Mouse (Mus musculus): ENCODE data around the gene Ncapd3. TPM values are rescaled to one million over a fixed set of nuclear protein-coding genes. Genes with fewer than 3 reads are reported as not detected.

Ncapd3 gene
- polyA plus RNA-seq, 1 experiment from 2014 or later, result 25.2 TPM

- Histone ChIP-seq H3K36me3 (peaks cover 69% of the 10 kb centered on the region), H3K27me3 (no peaks in the 10 kb centered on the region), H3K4me2 (replicated peaks) (no peak overlapping the region), H3K9ac (no peak overlapping the region), H3K9me3 (replicated peaks) (no peaks in the 10 kb centered on the region), H3K4me1 (peaks cover 9% of the 10 kb centered on the region), H3K4me3 (replicated peaks) (no peak overlapping the region), H3K27ac (replicated peaks) (no peak overlapping the region)
- WGBS, result 84% methylated on average over 3 of the region's 3 CpGs
- no peak for ATAC-seq (ENCODE audit: insufficient number of reproducible peaks, low FRiP score, low TSS enrichment, low read depth)
Observed at GRCm38 (mm10) chr9:27005231-27005630, 24.7 kb upstream of the Ncapd3 start.

DNA sequence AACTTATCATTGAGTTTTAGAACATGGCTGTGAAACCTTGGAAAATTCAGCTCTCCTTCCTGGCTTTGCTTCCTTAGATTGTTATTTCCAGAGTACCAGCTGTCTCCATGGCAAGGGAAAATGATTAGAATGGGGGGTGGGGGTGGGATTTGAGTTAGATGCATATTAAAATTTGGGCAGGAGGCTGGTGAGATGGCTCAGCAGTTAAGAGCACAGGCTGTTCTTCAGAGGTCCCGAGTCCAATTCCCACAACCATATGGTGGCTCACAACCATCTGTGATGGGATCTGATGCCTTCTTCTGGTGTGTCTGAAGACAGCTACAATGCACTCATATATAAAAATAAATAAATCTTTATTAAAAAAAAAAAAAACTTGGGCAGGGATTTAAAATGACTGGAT is 24.0 kb upstream of the Ncapd3 start:
- 80% methylated on average over 1 of the region's 1 CpGs for WGBS
- Histone ChIP-seq H3K27me3 (no peaks in the 10 kb centered on the region), H3K4me2 (replicated peaks) (no peak overlapping the region), H3K27ac (replicated peaks) (no peak overlapping the region), H3K9ac (no peak overlapping the region), H3K9me3 (replicated peaks) (no peaks in the 10 kb centered on the region), H3K4me1 (peaks cover 2% of the 10 kb centered on the region), H3K4me3 (replicated peaks) (no peak overlapping the region), H3K36me3 (peaks cover 76% of the 10 kb centered on the region)
- ATAC-seq (ENCODE audit: insufficient number of reproducible peaks, low FRiP score, low TSS enrichment, low read depth), result no peak

GRCm38 (mm10) chr9:27006866-27007265 is 23.1 kb upstream of the Ncapd3 start:
- WGBS, result 88% methylated on average over 5 of the region's 5 CpGs
- Histone ChIP-seq H3K4me3 (replicated peaks) (no peak overlapping the region), H3K9me3 (replicated peaks) (no peaks in the 10 kb centered on the region), H3K36me3 (peaks cover 84% of the 10 kb centered on the region), H3K27me3 (no peaks in the 10 kb centered on the region), H3K9ac (no peak overlapping the region), H3K27ac (replicated peaks) (no peak overlapping the region), H3K4me1 (no peaks in the 10 kb centered on the region), H3K4me2 (replicated peaks) (no peak overlapping the region)
- ATAC-seq (ENCODE audit: insufficient number of reproducible peaks, low FRiP score, low TSS enrichment, low read depth), result no peak

DNA sequence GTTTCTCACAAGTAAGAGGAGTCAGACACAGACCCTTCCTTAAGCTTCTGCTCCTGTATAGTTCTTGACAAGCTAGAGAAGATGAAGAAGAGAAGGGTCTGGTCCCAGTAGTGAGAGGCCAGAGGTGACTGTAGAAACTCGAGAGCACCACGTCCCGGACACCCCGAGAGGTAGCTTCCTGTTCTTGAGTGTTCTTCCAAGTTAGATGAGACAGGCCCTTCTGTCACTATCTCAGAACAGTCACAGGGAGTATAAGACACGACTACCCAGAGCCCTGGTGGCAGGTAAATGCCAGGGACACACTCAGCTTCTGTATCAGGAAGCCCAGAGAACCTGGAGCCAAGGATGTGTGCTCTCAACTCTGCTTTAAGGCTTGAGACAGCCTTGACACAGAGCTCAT is 20.7 kb upstream of the Ncapd3 start:
- Histone ChIP-seq H3K36me3 (peaks cover 95% of the 10 kb centered on the region), H3K27me3 (no peaks in the 10 kb centered on the region), H3K9ac (no peak overlapping the region), H3K4me1 (no peaks in the 10 kb centered on the region), H3K9me3 (replicated peaks) (no peaks in the 10 kb centered on the region), H3K4me3 (replicated peaks) (no peak overlapping the region), H3K27ac (replicated peaks) (no peak overlapping the region), H3K4me2 (replicated peaks) (no peak overlapping the region)
- ATAC-seq (ENCODE audit: insufficient number of reproducible peaks, low FRiP score, low TSS enrichment, low read depth), result no peak
- 78% methylated on average over 5 of the region's 5 CpGs for WGBS

GRCm38 (mm10) chr9:27011572-27011971 is 18.4 kb upstream of the Ncapd3 start:
- no peak for ATAC-seq (ENCODE audit: insufficient number of reproducible peaks, low FRiP score, low TSS enrichment, low read depth)
- H3K4me3 ChIP-seq (replicated peaks), result no peak overlapping the region
- no peak overlapping the region for H3K4me2 ChIP-seq (replicated peaks)
- no peaks in the 10 kb centered on the region for H3K4me1 ChIP-seq
- no peaks in the 10 kb centered on the region for H3K27me3 ChIP-seq
- 88% methylated on average over 4 of the region's 4 CpGs for WGBS
- no peak overlapping the region for H3K9ac ChIP-seq
- no peaks in the 10 kb centered on the region for H3K9me3 ChIP-seq (replicated peaks)
- peaks cover 92% of the 10 kb centered on the region for H3K36me3 ChIP-seq
- no peak overlapping the region for H3K27ac ChIP-seq (replicated peaks)

GRCm38 (mm10) chr9:27018961-27019360 is 11.0 kb upstream of the Ncapd3 start:
- no peak for ATAC-seq (ENCODE audit: insufficient number of reproducible peaks, low FRiP score, low TSS enrichment, low read depth)
- peaks cover 43% of the 10 kb centered on the region for H3K36me3 ChIP-seq
- H3K27ac ChIP-seq (replicated peaks), result no peak overlapping the region
- no peaks in the 10 kb centered on the region for H3K27me3 ChIP-seq
- no peak overlapping the region for H3K4me3 ChIP-seq (replicated peaks)
- 92% methylated on average over 10 of the region's 10 CpGs for WGBS
- H3K9ac ChIP-seq, result no peak overlapping the region
- H3K4me2 ChIP-seq (replicated peaks), result no peak overlapping the region
- H3K4me1 ChIP-seq, result no peaks in the 10 kb centered on the region
- H3K9me3 ChIP-seq (replicated peaks), result no peaks in the 10 kb centered on the region

GRCm38 (mm10) chr9:27023681-27024080 is 6.3 kb upstream of the Ncapd3 start:
- Histone ChIP-seq H3K4me1 (peaks cover 24% of the 10 kb centered on the region), H3K4me3 (replicated peaks) (no peak overlapping the region), H3K9ac (no peak overlapping the region), H3K36me3 (peaks cover 6% of the 10 kb centered on the region; the same call in 1 of the 2 replicates), H3K27me3 (no peaks in the 10 kb centered on the region), H3K27ac (replicated peaks) (no peak overlapping the region), H3K9me3 (replicated peaks) (no peaks in the 10 kb centered on the region), H3K4me2 (replicated peaks) (no peak overlapping the region)
- WGBS, result 78% methylated on average over 4 of the region's 4 CpGs
- ATAC-seq (ENCODE audit: insufficient number of reproducible peaks, low FRiP score, low TSS enrichment, low read depth), result no peak

- 43% methylated on average over 1 of the region's 1 CpGs for WGBS
- Histone ChIP-seq H3K36me3 (no peaks in the 10 kb centered on the region), H3K4me1 (peaks cover 36% of the 10 kb centered on the region), H3K27me3 (no peaks in the 10 kb centered on the region), H3K4me2 (replicated peaks) (peak overlapping the region; percentile 24; the same call in 1 of the 2 replicates), H3K27ac (replicated peaks) (no peak overlapping the region), H3K9ac (no peak overlapping the region), H3K4me3 (replicated peaks) (no peak overlapping the region), H3K9me3 (replicated peaks) (no peaks in the 10 kb centered on the region)
- no peak for ATAC-seq (ENCODE audit: insufficient number of reproducible peaks, low FRiP score, low TSS enrichment, low read depth)
Observed at GRCm38 (mm10) chr9:27026708-27027107, 3.3 kb upstream of the Ncapd3 start.

DNA sequence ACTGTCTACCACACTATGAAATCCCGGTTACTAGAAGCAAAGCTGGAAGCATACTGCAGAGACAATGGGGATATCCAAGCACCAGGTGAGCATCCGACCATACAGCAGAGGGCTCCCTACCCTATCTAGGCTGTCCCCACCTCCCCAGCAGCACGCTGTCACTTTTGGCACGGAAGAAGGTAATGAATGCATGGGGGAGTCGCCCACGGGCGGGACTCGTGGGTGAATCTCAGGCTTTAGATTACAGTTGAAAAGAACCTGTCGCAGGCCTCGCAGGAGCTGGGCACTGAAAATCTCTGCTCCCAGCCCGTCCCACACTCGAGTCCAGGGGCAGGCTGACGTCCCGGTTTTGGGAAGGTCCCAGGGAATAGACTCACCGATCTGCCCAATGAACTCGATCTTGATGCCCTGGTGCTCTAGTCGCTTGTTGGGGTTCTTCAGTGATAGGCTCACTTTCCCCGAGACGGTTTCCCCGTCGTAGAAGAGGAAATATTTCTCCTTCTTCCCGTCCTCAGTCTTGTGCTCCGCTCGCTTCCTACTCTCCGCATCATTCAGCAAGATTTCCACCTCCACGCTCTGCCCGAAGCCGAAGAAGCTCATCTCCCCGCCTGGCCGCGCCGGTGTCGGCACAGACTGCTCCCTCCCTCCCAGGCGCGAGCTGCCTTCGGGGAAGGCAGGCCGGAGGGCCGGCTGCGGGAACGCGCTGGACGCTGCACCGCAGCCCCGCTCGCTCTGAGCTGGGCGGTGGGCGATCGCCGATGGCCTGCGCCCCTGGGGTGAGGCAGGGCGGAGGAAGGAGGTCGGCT is 750 bp upstream of the Ncapd3 start:
- Histone ChIP-seq H3K27me3 (no peaks in the 10 kb centered on the region), H3K4me2 (replicated peaks) (peak overlapping the region; percentile 83), H3K27ac (replicated peaks) (peak overlapping the region; percentile 94), H3K4me1 (peaks cover 46% of the 10 kb centered on the region), H3K9ac (peak overlapping the region; percentile 98), H3K9me3 (replicated peaks) (no peaks in the 10 kb centered on the region), H3K4me3 (replicated peaks) (peak overlapping the region; percentile 97), H3K36me3 (no peaks in the 10 kb centered on the region)
- under 1% methylated on average over 52 of the region's 52 CpGs for WGBS
- no peak for ATAC-seq (ENCODE audit: insufficient number of reproducible peaks, low FRiP score, low TSS enrichment, low read depth)

DNA sequence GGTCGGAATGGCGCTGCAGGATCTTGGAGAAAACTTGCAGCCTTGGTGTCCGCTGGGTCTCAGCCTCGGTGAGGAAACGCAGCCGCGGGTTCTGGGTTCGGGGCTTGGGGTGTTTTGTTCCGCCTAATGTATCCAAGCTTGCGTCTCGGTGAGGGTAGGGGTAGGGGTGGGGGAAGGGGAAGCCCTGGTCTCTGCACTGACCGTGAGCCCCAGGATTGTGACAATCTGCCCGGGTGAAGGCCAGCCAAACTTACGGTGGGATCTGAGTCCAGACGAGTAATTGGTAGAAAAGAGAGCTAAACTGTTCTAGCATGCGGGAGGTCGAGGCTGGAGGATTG is 757 bp downstream of the Ncapd3 start:
- 0% methylated on average over 17 of the region's 17 CpGs for WGBS
- Histone ChIP-seq H3K27me3 (no peaks in the 10 kb centered on the region), H3K9ac (peak overlapping the region; percentile 66), H3K36me3 (no peaks in the 10 kb centered on the region), H3K4me1 (peaks cover 46% of the 10 kb centered on the region), H3K4me2 (replicated peaks) (peak overlapping the region; percentile 70), H3K9me3 (replicated peaks) (no peaks in the 10 kb centered on the region), H3K27ac (replicated peaks) (peak overlapping the region; percentile 94; the same call in 1 of the 2 replicates), H3K4me3 (replicated peaks) (peak overlapping the region; percentile 97)
- peak; percentile 7 for ATAC-seq (ENCODE audit: insufficient number of reproducible peaks, low FRiP score, low TSS enrichment, low read depth)

DNA sequence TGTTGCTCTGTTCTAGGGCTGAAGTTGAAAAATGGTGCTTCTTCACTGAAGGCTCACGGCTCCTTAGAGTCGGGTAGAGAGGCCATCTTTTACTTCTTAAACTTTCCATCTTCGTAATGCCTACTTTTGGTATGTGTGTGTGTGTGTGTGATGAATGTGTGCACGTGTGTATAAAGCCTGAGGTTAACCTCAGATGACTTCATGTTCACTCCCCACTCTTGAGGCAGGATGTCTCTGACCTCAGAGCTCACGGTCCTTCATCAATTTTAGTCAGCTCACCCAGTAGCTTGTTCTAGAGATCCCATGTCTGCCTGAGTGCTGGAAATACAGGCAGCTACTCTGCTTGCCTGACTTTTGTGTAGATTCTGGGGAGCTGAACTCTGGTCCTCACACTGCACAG is 13.9 kb downstream of the Ncapd3 start:
- WGBS, result 89% methylated on average over 5 of the region's 5 CpGs
- H3K36me3 ChIP-seq, result peaks cover 80% of the 10 kb centered on the region
- no peak for ATAC-seq (ENCODE audit: insufficient number of reproducible peaks, low FRiP score, low TSS enrichment, low read depth)
- no peak overlapping the region for H3K4me3 ChIP-seq (replicated peaks)
- no peak overlapping the region for H3K9ac ChIP-seq
- H3K4me1 ChIP-seq, result no peaks in the 10 kb centered on the region
- H3K27ac ChIP-seq (replicated peaks), result no peak overlapping the region
- no peaks in the 10 kb centered on the region for H3K27me3 ChIP-seq
- no peak overlapping the region for H3K4me2 ChIP-seq (replicated peaks)
- H3K9me3 ChIP-seq (replicated peaks), result no peaks in the 10 kb centered on the region

GRCm38 (mm10) chr9:27049492-27049891 is 19.5 kb downstream of the Ncapd3 start:
- Histone ChIP-seq H3K27ac (replicated peaks) (no peak overlapping the region), H3K36me3 (peaks cover 78% of the 10 kb centered on the region), H3K4me3 (replicated peaks) (no peak overlapping the region), H3K9me3 (replicated peaks) (no peaks in the 10 kb centered on the region), H3K4me2 (replicated peaks) (no peak overlapping the region), H3K4me1 (no peaks in the 10 kb centered on the region), H3K27me3 (no peaks in the 10 kb centered on the region), H3K9ac (no peak overlapping the region)
- no peak for ATAC-seq (ENCODE audit: insufficient number of reproducible peaks, low FRiP score, low TSS enrichment, low read depth)
- WGBS, result 89% methylated on average over 2 of the region's 2 CpGs

Data from embryonic facial prominence, embryonic 15.5 days (tissue).